Mouse (Mus musculus) cerebellum, adult 2 months (tissue): ENCODE data around the gene Adipoq.

Source experiments
- CTCF ChIP-seq: fragments of 200-500 bp; IDR thresholded peaks from 2 replicates; pipeline ENCODE4 v1.5.1; 2011; ENCODE audit warnings: low read depth, mild to moderate bottlenecking, control low read depth, low read length, moderate library complexity, borderline replicate concordance; ENCODE audit not compliant: insufficient read depth
- POLR2A ChIP-seq: fragments of 200-500 bp; IDR thresholded peaks from 2 replicates; pipeline ENCODE4 v1.6.1; 2011; ENCODE audit warnings: low read length, control low read depth, borderline replicate concordance; ENCODE audit not compliant: insufficient read depth

- TF ChIP-seq POLR2A (no peak), CTCF (no peak)
Observed at GRCm38 (mm10) chr16:23195618-23196017, 49.3 kb downstream of the Adipoq start.
